Mouse (Mus musculus): ENCODE results near the gene Slc29a3. TPM values are rescaled to one million over a fixed set of nuclear protein-coding genes. Genes with fewer than 3 reads are reported as not detected.

Gene Slc29a3
- polyA plus RNA-seq, 1 experiment = 1.6 TPM

DNA sequence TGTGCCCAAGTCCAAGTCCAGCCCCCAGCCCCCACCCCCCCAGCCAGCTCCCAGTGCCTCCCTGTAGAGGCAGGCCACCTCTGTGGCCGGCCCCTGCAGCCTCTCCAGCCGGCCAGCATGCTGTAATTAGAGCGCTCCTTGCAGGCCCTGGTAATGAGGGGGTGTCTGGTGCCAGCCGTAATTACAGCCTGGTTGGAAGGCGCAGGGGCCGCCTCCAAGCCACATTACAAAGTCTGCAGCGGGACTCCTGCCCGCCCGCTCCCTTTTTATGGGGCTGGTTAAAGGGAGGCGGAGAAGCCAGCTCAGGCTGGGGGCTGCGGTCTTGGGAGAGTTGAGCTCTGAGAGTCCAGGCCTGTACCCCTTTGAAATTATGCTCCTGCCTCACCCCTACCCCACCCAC lies 41.8 kb upstream of the Slc29a3 start:
- Histone ChIP-seq H3K36me3 (replicated peaks; ENCODE audit: low read length) (no peaks in the 10 kb centered on the region), H3K27me3 (replicated peaks) (peaks cover 76% of the 10 kb centered on the region), H3K4me1 (peaks cover 4% of the 10 kb centered on the region; the same call in 1 of the 2 replicates), H3K9me3 (no peaks in the 10 kb centered on the region), H3K4me3 (replicated peaks) (no peak overlapping the region)
- TF ChIP-seq FLI1 (IDR thresholded peaks at IDR 0.05; ENCODE audit: low read length) = no peak
- no peak for TF ChIP-seq GATA1 (IDR thresholded peaks at IDR 0.05; ENCODE audit: borderline replicate concordance, low read length)

DNA sequence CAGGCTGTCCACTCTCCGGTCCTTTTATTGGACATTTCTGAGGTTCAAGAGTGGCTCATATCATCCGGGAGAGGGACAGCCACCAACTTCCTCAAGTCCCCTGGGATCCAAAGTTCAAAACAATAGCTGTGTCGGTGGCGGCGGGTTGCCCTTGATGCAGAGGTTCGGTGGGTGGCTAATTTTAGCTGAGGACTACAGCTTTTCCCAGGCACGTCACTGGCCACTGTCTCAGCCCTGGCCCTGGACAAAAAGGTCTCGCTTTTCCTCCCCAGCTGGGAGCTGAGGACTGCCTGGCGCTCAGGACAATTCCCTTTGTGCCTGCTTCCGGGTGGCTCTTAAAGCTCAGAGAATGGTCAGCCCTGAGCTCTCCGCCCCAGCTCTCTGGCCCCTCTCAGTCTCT lies 40.2 kb upstream of the Slc29a3 start:
- TF ChIP-seq FLI1 (IDR thresholded peaks at IDR 0.05; ENCODE audit: low read length) = no peak
- no peak for TF ChIP-seq GATA1 (IDR thresholded peaks at IDR 0.05; ENCODE audit: borderline replicate concordance, low read length)
- no peaks in the 10 kb centered on the region for H3K36me3 ChIP-seq (replicated peaks; ENCODE audit: low read length)
- H3K4me3 ChIP-seq (replicated peaks) = no peak overlapping the region
- H3K9me3 ChIP-seq = no peaks in the 10 kb centered on the region
- peaks cover 4% of the 10 kb centered on the region; the same call in 1 of the 2 replicates for H3K4me1 ChIP-seq
- peaks cover 74% of the 10 kb centered on the region for H3K27me3 ChIP-seq (replicated peaks)

DNA sequence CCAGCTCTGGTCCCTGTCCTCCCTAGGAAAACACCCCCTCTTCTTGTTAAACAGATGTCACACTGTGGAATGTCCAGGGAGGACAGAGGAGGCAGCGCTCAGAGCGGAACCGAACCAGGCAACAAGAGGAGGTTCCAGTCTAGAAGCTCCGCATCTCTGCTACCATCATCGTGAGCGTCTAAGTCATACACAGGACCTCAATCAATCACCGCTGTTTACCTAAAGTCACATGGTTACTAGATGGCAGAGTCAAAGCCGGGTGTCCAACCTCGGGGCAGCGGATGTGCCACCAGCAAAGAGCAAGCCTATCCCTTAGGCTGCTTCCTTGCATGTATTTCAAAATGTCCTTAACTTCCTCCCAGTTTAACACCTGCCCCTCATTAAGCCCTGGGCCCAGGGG lies 39.8 kb upstream of the Slc29a3 start:
- TF ChIP-seq FLI1 (IDR thresholded peaks at IDR 0.05; ENCODE audit: low read length) = no peak
- no peak for TF ChIP-seq GATA1 (IDR thresholded peaks at IDR 0.05; ENCODE audit: borderline replicate concordance, low read length)
- H3K4me3 ChIP-seq (replicated peaks) = no peak overlapping the region
- no peaks in the 10 kb centered on the region for H3K9me3 ChIP-seq
- H3K4me1 ChIP-seq = peaks cover 4% of the 10 kb centered on the region; the same call in 1 of the 2 replicates
- H3K36me3 ChIP-seq (replicated peaks; ENCODE audit: low read length) = no peaks in the 10 kb centered on the region
- peaks cover 77% of the 10 kb centered on the region for H3K27me3 ChIP-seq (replicated peaks)

DNA sequence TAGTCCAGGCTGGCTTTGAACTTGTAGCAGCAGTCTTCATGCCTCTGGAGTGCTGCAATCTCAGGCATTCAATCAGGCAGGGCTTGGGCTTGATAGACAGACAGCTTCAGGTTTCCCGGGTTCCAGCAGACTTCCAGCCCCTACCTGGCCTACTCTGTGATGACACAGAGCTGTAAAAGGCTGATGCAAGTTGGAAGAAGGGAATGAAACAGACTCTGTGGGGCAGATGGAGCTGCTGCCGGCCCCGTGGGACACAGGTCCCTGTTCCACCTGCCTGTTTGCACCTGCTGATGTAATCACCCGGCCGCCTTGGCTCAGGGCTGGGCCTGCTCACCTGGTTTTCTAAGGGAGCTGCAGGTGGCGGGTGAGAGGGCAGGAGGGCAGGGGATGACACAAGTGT lies 38.3 kb upstream of the Slc29a3 start:
- Histone ChIP-seq H3K36me3 (replicated peaks; ENCODE audit: low read length) (no peaks in the 10 kb centered on the region), H3K9me3 (no peaks in the 10 kb centered on the region), H3K4me1 (peaks cover 4% of the 10 kb centered on the region; the same call in 1 of the 2 replicates), H3K4me3 (replicated peaks) (no peak overlapping the region), H3K27me3 (replicated peaks) (peaks cover 76% of the 10 kb centered on the region)
- TF ChIP-seq FLI1 (IDR thresholded peaks at IDR 0.05; ENCODE audit: low read length) = no peak

DNA sequence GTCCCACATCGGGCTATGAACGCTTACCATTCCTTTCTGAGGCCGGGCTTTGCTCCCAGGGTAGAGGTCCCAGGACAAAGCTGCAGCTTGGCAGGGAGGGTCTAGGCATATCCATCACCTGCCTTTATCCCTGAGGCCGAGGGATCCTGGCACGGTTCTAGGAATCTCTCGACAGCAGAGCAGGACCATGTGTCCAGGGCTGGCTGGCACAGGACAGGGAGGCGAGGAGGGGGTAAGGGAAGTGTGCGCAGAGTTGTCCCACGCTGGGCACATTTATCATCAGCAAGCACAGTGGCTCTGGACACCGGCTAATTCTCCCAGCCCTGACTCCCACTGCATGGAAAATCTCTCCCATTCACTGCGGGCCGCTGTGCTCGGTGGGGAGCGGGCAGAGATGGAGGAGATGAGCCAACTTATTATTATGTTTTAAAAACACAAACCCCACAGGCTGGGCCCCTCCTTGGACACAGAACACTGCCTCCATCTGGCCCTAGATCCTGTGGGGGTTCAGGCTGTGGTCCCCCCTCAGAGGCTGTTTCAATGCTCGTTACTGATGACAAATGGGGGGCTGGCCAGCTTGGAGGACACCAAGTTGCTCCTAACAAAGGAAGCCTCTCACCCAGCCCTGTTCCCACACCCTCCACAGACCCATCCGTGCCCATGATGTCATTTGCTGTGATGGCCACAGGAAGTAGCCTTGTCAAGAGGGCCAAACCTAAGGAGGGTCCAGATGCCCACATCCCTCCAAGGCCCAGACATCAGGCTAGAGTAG lies 34.9 kb upstream of the Slc29a3 start:
- no peak overlapping the region for H3K4me3 ChIP-seq (replicated peaks)
- no peaks in the 10 kb centered on the region for H3K36me3 ChIP-seq (replicated peaks; ENCODE audit: low read length)
- H3K9me3 ChIP-seq = no peaks in the 10 kb centered on the region
- H3K4me1 ChIP-seq = peaks cover 4% of the 10 kb centered on the region; the same call in 1 of the 2 replicates
- peaks cover 66% of the 10 kb centered on the region for H3K27me3 ChIP-seq (replicated peaks)
- no peak for TF ChIP-seq FLI1 (IDR thresholded peaks at IDR 0.05; ENCODE audit: low read length)
- no peak for TF ChIP-seq GATA1 (IDR thresholded peaks at IDR 0.05; ENCODE audit: borderline replicate concordance, low read length)

DNA sequence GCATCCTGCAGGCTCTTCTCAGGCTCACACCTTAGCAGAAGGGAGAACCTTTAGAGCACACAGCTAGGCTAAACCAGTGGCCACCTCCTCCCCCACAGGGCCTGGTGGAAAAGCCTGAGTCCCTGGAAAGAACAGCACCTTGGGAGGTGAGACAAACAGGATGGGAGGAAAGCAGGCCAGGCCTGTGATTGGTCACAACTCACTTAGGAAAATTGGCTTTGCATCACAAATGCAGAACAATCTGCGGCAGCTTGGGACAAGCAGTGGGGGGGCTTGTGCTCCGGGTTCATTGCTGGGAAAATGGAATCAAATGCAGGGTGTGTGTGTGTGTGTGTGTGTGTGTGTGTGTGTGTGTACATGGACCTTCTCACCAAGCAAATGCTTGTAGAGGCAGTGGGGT lies 31.0 kb upstream of the Slc29a3 start:
- H3K27me3 ChIP-seq (replicated peaks) = peaks cover 54% of the 10 kb centered on the region
- no peak overlapping the region for H3K4me3 ChIP-seq (replicated peaks)
- H3K4me1 ChIP-seq = no peaks in the 10 kb centered on the region
- TF ChIP-seq FLI1 (IDR thresholded peaks at IDR 0.05; ENCODE audit: low read length) (no peak), GATA1 (IDR thresholded peaks at IDR 0.05; ENCODE audit: borderline replicate concordance, low read length) (no peak)
- no peaks in the 10 kb centered on the region for H3K36me3 ChIP-seq (replicated peaks; ENCODE audit: low read length)
- no peaks in the 10 kb centered on the region for H3K9me3 ChIP-seq

DNA sequence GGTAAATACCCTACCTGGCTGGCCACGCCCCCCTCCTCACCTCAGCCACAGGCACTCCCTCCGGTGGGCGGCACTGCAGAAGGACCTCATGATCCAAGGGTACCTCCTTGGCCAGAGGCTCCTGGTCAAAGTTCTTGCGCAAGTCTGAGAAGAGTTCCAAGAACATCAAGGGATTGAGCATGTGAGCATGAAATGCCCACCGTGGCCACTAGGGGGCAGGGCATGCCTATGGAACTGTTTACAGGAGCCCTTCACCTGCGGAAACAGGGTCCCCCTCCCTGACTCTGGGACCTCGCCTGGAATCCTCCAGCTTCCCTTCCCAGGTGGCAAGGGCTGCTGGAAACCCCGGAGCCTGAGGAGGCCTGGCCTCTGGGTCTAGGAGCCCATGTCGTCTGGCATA lies 27.0 kb upstream of the Slc29a3 start:
- Histone ChIP-seq H3K4me3 (replicated peaks) (no peak overlapping the region), H3K9me3 (no peaks in the 10 kb centered on the region), H3K27me3 (replicated peaks) (peaks cover 49% of the 10 kb centered on the region), H3K36me3 (replicated peaks; ENCODE audit: low read length) (no peaks in the 10 kb centered on the region), H3K4me1 (no peaks in the 10 kb centered on the region; the same call in 1 of the 2 replicates)
- TF ChIP-seq GATA1 (IDR thresholded peaks at IDR 0.05; ENCODE audit: borderline replicate concordance, low read length) (no peak), FLI1 (IDR thresholded peaks at IDR 0.05; ENCODE audit: low read length) (no peak)

DNA sequence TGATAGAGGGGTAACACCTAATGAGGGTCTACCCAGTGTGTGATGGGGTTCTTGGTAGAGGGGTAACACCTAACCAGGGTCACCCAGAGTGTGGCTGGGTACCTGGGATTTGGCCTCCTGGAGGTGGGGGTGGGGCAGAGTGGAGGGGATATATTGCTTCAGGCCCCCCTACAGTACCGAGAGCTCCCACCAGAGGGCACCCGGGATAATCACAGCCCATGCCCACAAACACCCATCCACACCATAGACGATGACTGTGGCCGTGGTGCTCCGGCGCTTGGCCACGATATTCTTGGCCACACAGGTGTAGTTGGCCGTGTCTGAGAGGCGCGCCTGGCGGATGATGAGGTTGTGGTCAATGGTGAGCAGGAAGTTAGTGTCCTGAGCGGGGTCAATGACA lies 25.9 kb upstream of the Slc29a3 start:
- peaks cover 54% of the 10 kb centered on the region for H3K27me3 ChIP-seq (replicated peaks)

DNA sequence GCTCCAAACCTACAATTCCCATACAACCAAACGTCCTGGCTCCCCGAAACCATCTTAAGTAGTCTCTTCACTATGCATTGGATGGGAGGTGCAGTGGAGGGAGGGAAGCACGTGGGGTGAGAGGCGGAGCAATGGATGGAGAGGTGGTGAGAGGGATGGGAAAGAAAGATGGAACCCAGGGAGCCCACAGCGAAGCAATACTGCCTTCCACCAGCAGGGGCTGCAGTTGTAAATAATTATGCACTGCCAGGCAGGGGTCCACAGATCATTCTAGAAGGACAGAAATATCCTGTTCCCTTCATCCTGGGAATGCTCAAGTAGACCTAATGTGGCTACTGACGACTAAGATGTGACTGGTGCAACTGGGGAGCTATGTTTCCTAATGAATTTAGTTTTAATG lies 22.9 kb upstream of the Slc29a3 start:
- TF ChIP-seq FLI1 (IDR thresholded peaks at IDR 0.05; ENCODE audit: low read length) = no peak
- no peak for TF ChIP-seq GATA1 (IDR thresholded peaks at IDR 0.05; ENCODE audit: borderline replicate concordance, low read length)
- no peak overlapping the region for H3K4me3 ChIP-seq (replicated peaks)
- H3K9me3 ChIP-seq = no peaks in the 10 kb centered on the region
- H3K4me1 ChIP-seq = no peaks in the 10 kb centered on the region; the same call in 1 of the 2 replicates
- H3K27me3 ChIP-seq (replicated peaks) = peaks cover 58% of the 10 kb centered on the region
- H3K36me3 ChIP-seq (replicated peaks; ENCODE audit: low read length) = no peaks in the 10 kb centered on the region

More for the DNA sequence above, 25.9 kb upstream of the Slc29a3 start:
- no peaks in the 10 kb centered on the region for H3K9me3 ChIP-seq
- TF ChIP-seq FLI1 (IDR thresholded peaks at IDR 0.05; ENCODE audit: low read length) = no peak
- no peak for TF ChIP-seq GATA1 (IDR thresholded peaks at IDR 0.05; ENCODE audit: borderline replicate concordance, low read length)
- H3K36me3 ChIP-seq (replicated peaks; ENCODE audit: low read length) = no peaks in the 10 kb centered on the region
- no peak overlapping the region for H3K4me3 ChIP-seq (replicated peaks)
- H3K4me1 ChIP-seq = no peaks in the 10 kb centered on the region; the same call in 1 of the 2 replicates

DNA sequence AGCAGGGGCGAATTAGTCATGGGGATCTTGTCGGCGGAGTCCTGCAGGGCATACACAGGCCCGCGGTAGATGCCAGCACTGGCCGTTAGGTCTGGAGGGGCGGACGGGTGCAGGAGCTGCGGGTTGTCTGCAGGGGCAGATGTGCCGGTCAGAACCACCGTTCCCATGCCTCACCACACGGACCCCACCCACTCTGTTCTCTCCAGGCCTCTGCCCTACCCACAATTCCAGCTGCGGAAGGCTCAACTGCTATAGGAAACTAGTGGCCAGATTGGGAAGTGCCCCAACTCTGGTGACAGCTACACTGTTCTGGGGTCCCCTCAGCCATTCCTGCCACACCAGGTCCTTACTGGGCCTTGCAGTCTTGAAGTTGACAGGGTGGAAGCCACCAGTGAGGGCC lies 22.0 kb upstream of the Slc29a3 start:
- no peak for TF ChIP-seq FLI1 (IDR thresholded peaks at IDR 0.05; ENCODE audit: low read length)
- TF ChIP-seq GATA1 (IDR thresholded peaks at IDR 0.05; ENCODE audit: borderline replicate concordance, low read length) = no peak
- H3K4me3 ChIP-seq (replicated peaks) = no peak overlapping the region
- no peaks in the 10 kb centered on the region for H3K36me3 ChIP-seq (replicated peaks; ENCODE audit: low read length)
- no peaks in the 10 kb centered on the region; the same call in 1 of the 2 replicates for H3K4me1 ChIP-seq
- H3K27me3 ChIP-seq (replicated peaks) = peaks cover 54% of the 10 kb centered on the region
- no peaks in the 10 kb centered on the region for H3K9me3 ChIP-seq

Measured in megakaryocyte, embryonic 14.5 days (primary cell).